Mouse (Mus musculus) left cerebral cortex, postnatal 10 days (tissue): ENCODE results near the gene Rgs17. TPM values are rescaled to one million over a fixed set of nuclear protein-coding genes. Genes with fewer than 3 reads are reported as not detected.

ENCODE experiments used
- DNase-seq, 2 experiments: peaks; one replicate each; pipeline ENCODE4 v3.0.0; 2021 to 2022; ENCODE audit warnings: low spot score in 2 of 2, mixed read lengths in 1 of 2; ENCODE audit errors: extremely low spot score in 1 of 2
- intact Hi-C: fragments of 180-260 bp; cut with DNase I; formaldehyde crosslinking; loops from one replicate; pipeline ENCODE4 v1.15.1; 2025
- total RNA-seq, 2 experiments: library from RNA; stranded (reverse); gene quantifications; 2 replicates each; pipeline ENCODE4 v1.2.3; 2021

Rgs17 gene
- total RNA-seq, 2 experiments from 2014 or later = 65.2 to 67.6 TPM

GRCm38 (mm10) chr10:5790657-5791056, 131.5 kb downstream of the Rgs17 start:
- peak; percentile 32 to 59 for DNase-seq
- intact Hi-C loops = no loop called here

- peak in 1 of 2 experiments; percentile 25 for DNase-seq
- intact Hi-C loops = loop anchor here (2.0 kb wide), 1 partner anchor 148 kb away; the partner anchor contains the start of gene Vip
Observed at GRCm38 (mm10) chr10:5786923-5787322, 135.3 kb downstream of the Rgs17 start.

Other genes starting within 250 kb of the Rgs17 start
- gene Fbxo5, start 116.8 kb downstream of the Rgs17 start, total RNA-seq = 1 to 10 TPM; 1.7 to 2.7 TPM
- gene Mtrf1l, start 98.5 kb downstream of the Rgs17 start, total RNA-seq = 10 to 100 TPM in 1 of 2 experiments, 1 to 10 TPM in 1; 8.1 to 10.8 TPM